ENCODE assay signal across 13 mouse cellular contexts in genomic region chr11:67757373-67758167, GRCm38 (mm10). TPM values are rescaled to one million over a fixed set of nuclear protein-coding genes. Genes with fewer than 3 reads are reported as not detected.
A peak's percentile ranks its signal among the peaks of the same experiment; 100 is the strongest.
DNase-seq lines count a peak whose midpoint lies in the region; ATAC-seq and TF ChIP-seq lines count a peak whose summit lies in the region.
"Had no signal": no experiment of that assay in that cellular context is flagged by ENCODE, and none has a peak within 500 bp of the region (broad histone marks: within the 10 kb centered on the region; RNA-seq: fewer than 3 reads in every experiment).

No protein-coding gene starts in this region.

- no peaks in the 10 kb centered on the region for H3K27me3 ChIP-seq in heart, postnatal 0 days (ENCODE audit: control insufficient read depth, insufficient read depth, low read length)
- H3K27me3 ChIP-seq: hindbrain, embryonic 15.5 days; neural tube, embryonic 12.5 days had no signal

- no peak for TF ChIP-seq EP300 in heart, postnatal 0 days (IDR thresholded peaks at IDR 0.05; ENCODE audit: low read depth)

- H3K27ac ChIP-seq in heart, postnatal 0 days (ENCODE audit: low read depth): no peak overlapping the region
- H3K27ac ChIP-seq: hindbrain, embryonic 15.5 days; neural tube, embryonic 12.5 days had no signal

- H3K36me3 ChIP-seq in heart, postnatal 0 days (replicated peaks; ENCODE audit: control insufficient read depth, insufficient read depth, low read length): no peaks in the 10 kb centered on the region
- H3K36me3 ChIP-seq: hindbrain, embryonic 15.5 days; neural tube, embryonic 12.5 days had no signal

- WGBS in heart, postnatal 0 days: 61% methylated on average over 15 of the region's 15 CpGs

- H3K9ac ChIP-seq in heart, postnatal 0 days (replicated peaks; ENCODE audit: low read depth, low read length): no peak overlapping the region
- H3K9ac ChIP-seq: hindbrain, embryonic 15.5 days; neural tube, embryonic 12.5 days had no signal

- no peaks in the 10 kb centered on the region for H3K4me1 ChIP-seq in heart, postnatal 0 days (ENCODE audit: control insufficient read depth, insufficient read depth)
- H3K4me1 ChIP-seq: hindbrain, embryonic 15.5 days; neural tube, embryonic 12.5 days had no signal

- TF ChIP-seq CTCF in heart, postnatal 0 days (IDR thresholded peaks at IDR 0.05; ENCODE audit: low read depth): peak; percentile 70

- intact Hi-C loops in heart, postnatal 25 days (cut with DNase I): loop anchor here (2.0 kb wide), 1 partner anchor 51 kb away; no protein-coding TSS in a partner anchor

- no peak overlapping the region for H3K4me3 ChIP-seq in heart, postnatal 0 days (ENCODE audit: low read depth, low read length)
- H3K4me3 ChIP-seq: hindbrain, embryonic 15.5 days; neural tube, embryonic 12.5 days had no signal

- ATAC-seq in heart, postnatal 0 days (ENCODE audit: insufficient read depth, low read depth): no peak
- ATAC-seq in erythroid progenitor cell, adult 5-6 weeks (replicated peaks; ENCODE audit: low FRiP score, poor library complexity, severe bottlenecking): no peak

- DNase-seq in heart, postnatal 0 days (ENCODE audit: low spot score): peak; percentile 8
- no peak for DNase-seq in heart, postnatal 25 days (ENCODE audit: low spot score)
- peak; percentile 8 for DNase-seq in ovary, adult 18-20 months (ENCODE audit: low spot score)
- DNase-seq in ovary, postnatal 10 days (ENCODE audit: low spot score): no peak
- peak; percentile 37 for DNase-seq in R1 (ENCODE audit: low read depth, low spot score)
- DNase-seq in lung, postnatal 14 days: peak; percentile 5
- DNase-seq in layer of hippocampus, adult 9-11 months: no peak
- DNase-seq: embryo, embryonic 11 days had no signal

- no peaks in the 10 kb centered on the region for H3K9me3 ChIP-seq in heart, postnatal 0 days (replicated peaks; ENCODE audit: control insufficient read depth, low read length)
- H3K9me3 ChIP-seq: hindbrain, embryonic 15.5 days; neural tube, embryonic 12.5 days had no signal

- H3K4me2 ChIP-seq in heart, postnatal 0 days (ENCODE audit: low read depth, low read length): no peak overlapping the region
- H3K4me2 ChIP-seq: hindbrain, embryonic 15.5 days; neural tube, embryonic 12.5 days had no signal

RNA-seq across cellular contexts. Expression of gene Glp2r, which starts 13.4 kb away (rescaled TPM):
- total RNA-seq in heart, postnatal 0 days (2014; rRNA removed; ENCODE audit: low replicate concordance): not detected in 2 replicates
- not detected in 2 replicates for polyA plus RNA-seq in heart, postnatal 0 days (2015; fragmentation: Nextera tagmentation; extraction: Ambion mirVana)
- not detected for total RNA-seq in heart, postnatal 25 days (2021)
- not detected in 2 replicates for total RNA-seq in erythroid progenitor cell, adult 5-6 weeks (2015; ENCODE audit: low replicate concordance)
- not detected in 2 replicates for total RNA-seq in erythroid progenitor cell, adult 5-6 weeks (2017; ENCODE audit: low replicate concordance)
- polyA plus RNA-seq: neural tube, embryonic 12.5 days had no signal

RNA-seq across cellular contexts. Expression of gene Gsg1l2, which starts 16.8 kb away (rescaled TPM):
- total RNA-seq in heart, postnatal 0 days (2014; rRNA removed; ENCODE audit: low replicate concordance): not detected in 2 replicates
- not detected in 2 replicates for polyA plus RNA-seq in heart, postnatal 0 days (2015; fragmentation: Nextera tagmentation; extraction: Ambion mirVana)
- not detected for total RNA-seq in heart, postnatal 25 days (2021)
- total RNA-seq in erythroid progenitor cell, adult 5-6 weeks (2015; ENCODE audit: low replicate concordance): not detected in 2 replicates
- not detected in 2 replicates for total RNA-seq in erythroid progenitor cell, adult 5-6 weeks (2017; ENCODE audit: low replicate concordance)
- total RNA-seq: left cerebral cortex, adult 18-20 months had no signal
- polyA plus RNA-seq: hindbrain, embryonic 15.5 days; neural tube, embryonic 12.5 days; spleen, adult 2 months had no signal

RNA-seq across cellular contexts. Expression of gene Dhrs7c, which starts 40.4 kb away (rescaled TPM):
- 148 TPM in 2 replicates for total RNA-seq in heart, postnatal 0 days (2014; rRNA removed; ENCODE audit: low replicate concordance)
- 92.5 and 94.9 TPM in 2 replicates for polyA plus RNA-seq in heart, postnatal 0 days (2015; fragmentation: Nextera tagmentation; extraction: Ambion mirVana)
- total RNA-seq in heart, postnatal 25 days (2021): 100 to 1,000 TPM; 244 to 248 TPM
- total RNA-seq in erythroid progenitor cell, adult 5-6 weeks (2015; ENCODE audit: low replicate concordance): not detected in 2 replicates
- total RNA-seq in erythroid progenitor cell, adult 5-6 weeks (2017; ENCODE audit: low replicate concordance): not detected in 2 replicates
- total RNA-seq: left cerebral cortex, adult 18-20 months had no signal
- polyA plus RNA-seq: hindbrain, embryonic 15.5 days; spleen, adult 2 months had no signal

Comparison
In these comparisons a context has a peak if more than half of its experiments do, and no peak if none do; other contexts are left out.
1. DNase-seq: peak in heart, postnatal 0 days (single experiment), ovary, adult 18-20 months (single experiment), R1 (single experiment) and lung, postnatal 14 days (single experiment); none in heart, postnatal 25 days (single experiment), ovary, postnatal 10 days (single experiment) and layer of hippocampus, adult 9-11 months (single experiment).
2. RNA of gene Dhrs7c, which starts 40.4 kb away (total RNA-seq): 244 to 248 TPM in heart, postnatal 25 days and 148 TPM in heart, postnatal 0 days; not detected in erythroid progenitor cell, adult 5-6 weeks; every median in the first group is over 100 times any median in the second.